Comparison of ENCODE assay signal across 9 mouse cellular contexts in the genomic region with DNA sequence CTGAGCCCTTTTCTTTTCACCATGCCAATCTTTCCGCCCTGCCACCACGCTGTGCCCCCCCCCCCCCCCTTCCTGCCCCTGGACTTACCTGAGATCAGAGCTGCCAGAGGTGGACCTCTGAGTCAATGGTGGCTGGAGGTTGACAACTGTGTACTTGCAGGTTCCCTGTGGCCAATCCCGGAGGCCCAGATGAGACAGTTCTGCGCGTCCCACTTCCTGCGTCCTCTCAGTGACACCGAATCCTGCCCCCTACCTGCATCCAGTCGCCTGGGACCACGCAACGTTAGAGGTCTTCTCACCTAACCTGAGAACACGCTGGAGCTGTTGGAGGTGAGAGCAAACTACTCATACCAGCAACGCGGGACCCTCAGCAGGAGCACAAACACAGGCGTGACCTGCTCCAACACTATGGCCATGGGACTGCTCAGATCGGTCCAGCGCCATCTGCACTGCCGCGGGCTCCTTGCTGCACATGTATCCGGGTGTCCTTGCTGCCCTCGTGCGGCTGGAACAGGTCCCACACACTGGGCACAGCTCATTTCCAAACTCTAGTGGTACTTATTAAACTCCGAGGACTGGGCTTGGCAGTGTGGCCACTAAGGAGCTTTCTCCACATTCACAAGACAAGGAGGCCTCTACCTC. TPM values are rescaled to one million over a fixed set of nuclear protein-coding genes. Genes with fewer than 3 reads are reported as not detected.
DNase-seq lines count a peak whose midpoint lies in the region; ATAC-seq lines count a peak whose summit lies in the region.
"Had no signal": no experiment of that assay in that cellular context is flagged by ENCODE, and none has a peak within 500 bp of the region (broad histone marks: within the 10 kb centered on the region; RNA-seq: fewer than 3 reads in every experiment).

Olfr658 (minus strand) TSS at position 465 of the 642 bp plus-strand sequence.

- H3K36me3 ChIP-seq in forebrain, embryonic 16.5 days (ENCODE audit: control insufficient read depth, insufficient read depth), result no peaks in the 10 kb centered on the region
- H3K36me3 ChIP-seq in hindbrain, embryonic 14.5 days (replicated peaks; ENCODE audit: control insufficient read depth, insufficient read depth), result no peaks in the 10 kb centered on the region

- ATAC-seq in forebrain, embryonic 16.5 days, result peak; percentile 88
- ATAC-seq in hindbrain, embryonic 14.5 days (ENCODE audit: low FRiP score), result peak; percentile 89

- peak; percentile 22 for DNase-seq in Muller cell, postnatal 12 days (ENCODE audit: inconsistent ontology term)
- DNase-seq in c-Kit-positive CD71-negative TER-119-negative erythroid progenitor cells, embryonic 14.5 days (ENCODE audit: low read depth), result peak; percentile 2
- DNase-seq in hindbrain, embryonic 14.5 days (ENCODE audit: low spot score), result peak; percentile 43
- peak; percentile 3 to 6 for DNase-seq in layer of hippocampus, postnatal 14 days (ENCODE audit: low spot score in 2 of 2)
- DNase-seq in lung, postnatal 10 days, result peak; percentile 8
- peak; percentile 57 for DNase-seq in retina, postnatal 1 day
- no peak for DNase-seq in c-Kit-positive CD71-positive TER-119-positive erythroid progenitor cells, embryonic 14.5 days (ENCODE audit: low spot score)

- 26% methylated on average over 21 of the region's 22 CpGs for WGBS in forebrain, embryonic 16.5 days
- 27% methylated on average over 21 of the region's 22 CpGs for WGBS in hindbrain, embryonic 14.5 days

- no peaks in the 10 kb centered on the region for H3K27me3 ChIP-seq in forebrain, embryonic 16.5 days (replicated peaks; ENCODE audit: control insufficient read depth, insufficient read depth, low read length)
- no peaks in the 10 kb centered on the region for H3K27me3 ChIP-seq in hindbrain, embryonic 14.5 days (ENCODE audit: control insufficient read depth, insufficient read depth, low read length)

- no peak within 1 kb of the TSS; the same call in 1 of the 2 replicates for H3K9ac ChIP-seq in forebrain, embryonic 16.5 days (replicated peaks; ENCODE audit: low read depth, low read length)
- no peak within 1 kb of the TSS; the same call in 1 of the 2 replicates for H3K9ac ChIP-seq in hindbrain, embryonic 14.5 days

- H3K4me3 ChIP-seq in forebrain, embryonic 16.5 days (replicated peaks; ENCODE audit: low read length), result peak within 1 kb of the TSS; percentile 30
- peak within 1 kb of the TSS; percentile 29 for H3K4me3 ChIP-seq in hindbrain, embryonic 14.5 days (replicated peaks; ENCODE audit: low read length)
- H3K4me3 ChIP-seq: erythroblast, embryonic 14.5 days had no signal

- peak within 1 kb of the TSS; percentile 49 for H3K4me2 ChIP-seq in forebrain, embryonic 16.5 days (ENCODE audit: low read length)
- peak within 1 kb of the TSS; percentile 48 for H3K4me2 ChIP-seq in hindbrain, embryonic 14.5 days (replicated peaks)

- H3K9me3 ChIP-seq in forebrain, embryonic 16.5 days (ENCODE audit: control insufficient read depth, low read length), result no peaks in the 10 kb centered on the region
- H3K9me3 ChIP-seq in hindbrain, embryonic 14.5 days (ENCODE audit: control insufficient read depth, low read length), result no peaks in the 10 kb centered on the region

- H3K4me1 ChIP-seq in forebrain, embryonic 16.5 days (replicated peaks; ENCODE audit: control insufficient read depth, insufficient read depth, low read length), result no peaks in the 10 kb centered on the region
- H3K4me1 ChIP-seq in hindbrain, embryonic 14.5 days (replicated peaks; ENCODE audit: control insufficient read depth, insufficient read depth, low read length), result no peaks in the 10 kb centered on the region

- no peak within 1 kb of the TSS for H3K27ac ChIP-seq in forebrain, embryonic 16.5 days (ENCODE audit: low read length)
- H3K27ac ChIP-seq in hindbrain, embryonic 14.5 days, result no peak within 1 kb of the TSS

RNA-seq across cellular contexts. Expression of gene Olfr658, which starts in this region (rescaled TPM):
- 0.09 TPM in 1 of 2 replicates, not detected in the other for polyA plus RNA-seq in forebrain, embryonic 16.5 days (2015; fragmentation: Nextera tagmentation; extraction: Ambion mirVana)
- 0.12 and 0.27 TPM in 2 replicates for polyA plus RNA-seq in hindbrain, embryonic 14.5 days (2014; fragmentation: Nextera tagmentation; extraction: Ambion mirVana)
- total RNA-seq in layer of hippocampus, postnatal 14 days (2021), result not detected
- polyA plus RNA-seq: erythroblast, embryonic 14.5 days had no signal

Comparison
In these comparisons a context has a peak if more than half of its experiments do, and no peak if none do; other contexts are left out.
1. Peak in ATAC-seq, H3K4me3 ChIP-seq and H3K4me2 ChIP-seq in forebrain, embryonic 16.5 days; RNA of the gene not detected or under 1 TPM.
2. Peak in DNase-seq, ATAC-seq, H3K4me3 ChIP-seq and H3K4me2 ChIP-seq in hindbrain, embryonic 14.5 days; RNA of the gene not detected or under 1 TPM.
3. Peak in DNase-seq in layer of hippocampus, postnatal 14 days; RNA of the gene not detected or under 1 TPM.